Mouse (Mus musculus) embryonic facial prominence, embryonic 11.5 days (tissue): ENCODE data around the gene Rara. TPM values are rescaled to one million over a fixed set of nuclear protein-coding genes. Genes with fewer than 3 reads are reported as not detected.
A peak's percentile ranks its signal among the peaks of the same experiment; 100 is the strongest.

Experiments used
- ATAC-seq: fragments of 200-750 bp; cut with Nextera tagmentation; replicated peaks from 2 replicates; pipeline ENCODE4 v1.8.0; 2017; ENCODE audit warnings: low read depth; ENCODE audit not compliant: insufficient number of reproducible peaks, low FRiP score, low TSS enrichment
- DNase-seq: peaks from one replicate; pipeline ENCODE4 v3.0.0-alpha.2; 2015; ENCODE audit warnings: low spot score
- H3K27ac ChIP-seq: fragments of 300-500 bp; sonication (generic); replicated peaks from 2 replicates; pipeline ENCODE4 v1.5.1; 2014; ENCODE audit warnings: mild to moderate bottlenecking, low read depth, low read length, control low read depth
- H3K27me3 ChIP-seq: fragments of 300-500 bp; sonication (generic); 2 replicates; pipeline ENCODE4 v1.6.1; 2014; ENCODE audit warnings: mild to moderate bottlenecking, low read length, moderate library complexity, mixed read lengths; ENCODE audit not compliant: control insufficient read depth, insufficient read depth
- H3K36me3 ChIP-seq: fragments of 300-500 bp; sonication (generic); replicated peaks from 2 replicates; pipeline ENCODE4 v1.6.1; 2014; ENCODE audit warnings: low read depth, mild to moderate bottlenecking, low read length, moderate library complexity, mixed read lengths; ENCODE audit not compliant: control insufficient read depth, insufficient read depth
- H3K4me1 ChIP-seq: fragments of 300-500 bp; sonication (generic); 2 replicates; pipeline ENCODE4 v1.6.1; 2014; ENCODE audit warnings: low read length, mixed read lengths; ENCODE audit not compliant: control insufficient read depth, insufficient read depth
- H3K4me2 ChIP-seq: fragments of 300-500 bp; sonication (generic); 2 replicates; pipeline ENCODE4 v1.6.1; 2014; ENCODE audit warnings: low read depth, mild to moderate bottlenecking, control low read depth, low read length, moderate library complexity
- H3K4me3 ChIP-seq: fragments of 300-500 bp; sonication (generic); 2 replicates; pipeline ENCODE4 v1.5.1; 2014; ENCODE audit warnings: low read depth, low read length, control low read depth
- H3K9ac ChIP-seq: fragments of 300-500 bp; sonication (generic); replicated peaks from 2 replicates; pipeline ENCODE4 v1.6.1; 2014; ENCODE audit warnings: mild to moderate bottlenecking, control low read depth, low read length
- H3K9me3 ChIP-seq: fragments of 300-500 bp; sonication (generic); replicated peaks from 2 replicates; pipeline ENCODE4 v1.6.1; 2016; ENCODE audit warnings: mild to moderate bottlenecking, low read length, inconsistent platforms, mixed read lengths; ENCODE audit not compliant: control insufficient read depth
- WGBS: fragments of 180-500 bp; shearing (Covaris S2); extraction: QIAGEN DNeasy Blood & Tissue Kit; methylation state at CpG from one replicate; pipeline ENCODE4 v1.1.7; 2014; 5-methylcytosine and 5-hydroxymethylcytosine counted together
- polyA plus RNA-seq: library from polyadenylated mRNA; unstranded; fragments of >200 nt; fragmentation: Nextera tagmentation; extraction: Ambion mirVana; gene quantifications from 2 replicates; pipeline ENCODE4 v1.2.1, GENCODE M21; 2014

Gene Rara
- polyA plus RNA-seq, 1 experiment from 2014 or later: 32.7 TPM

- H3K4me3 ChIP-seq: no peak overlapping the region
- H3K4me1 ChIP-seq: peaks cover 12% of the 10 kb centered on the region
- ATAC-seq (no peak), DNase-seq (no peak)
- no peaks in the 10 kb centered on the region for H3K9me3 ChIP-seq
- no peak overlapping the region for H3K9ac ChIP-seq
- no peak overlapping the region for H3K4me2 ChIP-seq
- no peaks in the 10 kb centered on the region for H3K27me3 ChIP-seq
- no peaks in the 10 kb centered on the region; the same call in 1 of the 2 replicates for H3K36me3 ChIP-seq
- H3K27ac ChIP-seq: no peak overlapping the region
- WGBS: 80% methylated on average over 7 of the region's 7 CpGs
Measured at GRCm38 (mm10) chr11:98905033-98905432, 22.6 kb upstream of the Rara start.

- H3K9me3 ChIP-seq: no peaks in the 10 kb centered on the region
- H3K4me1 ChIP-seq: peaks cover 12% of the 10 kb centered on the region
- ATAC-seq (no peak), DNase-seq (no peak)
- 84% methylated on average over 4 of the region's 4 CpGs for WGBS
- no peak overlapping the region for H3K4me2 ChIP-seq
- H3K27ac ChIP-seq: no peak overlapping the region
- no peaks in the 10 kb centered on the region for H3K27me3 ChIP-seq
- H3K4me3 ChIP-seq: no peak overlapping the region
- H3K36me3 ChIP-seq: peaks cover 2% of the 10 kb centered on the region; the same call in 1 of the 2 replicates
- no peak overlapping the region for H3K9ac ChIP-seq
Measured at GRCm38 (mm10) chr11:98905583-98905982, 22.0 kb upstream of the Rara start.

- Histone ChIP-seq H3K36me3 (peaks cover 4% of the 10 kb centered on the region; the same call in 1 of the 2 replicates), H3K27me3 (no peaks in the 10 kb centered on the region), H3K4me2 (peak overlapping the region; percentile 73), H3K4me1 (peaks cover 12% of the 10 kb centered on the region), H3K9ac (no peak overlapping the region), H3K4me3 (no peak overlapping the region), H3K9me3 (no peaks in the 10 kb centered on the region), H3K27ac (no peak overlapping the region)
- WGBS: 61% methylated on average over 5 of the region's 5 CpGs
- DNase-seq (no peak), ATAC-seq (0 out of 2 replicates have a peak, but pooled peaks have one; percentile 30)
Measured at GRCm38 (mm10) chr11:98907063-98907436, 20.6 kb upstream of the Rara start.

GRCm38 (mm10) chr11:98907437-98908173 is 20.0 kb upstream of the Rara start, which contains the start of gene Cdc6:
Cdc6 (plus strand) TSS chr11:98907801.
- Histone ChIP-seq H3K9me3 (no peaks in the 10 kb centered on the region), H3K9ac (peak within 1 kb of the TSS; percentile 67), H3K4me1 (peaks cover 7% of the 10 kb centered on the region), H3K27me3 (no peaks in the 10 kb centered on the region), H3K27ac (peak within 1 kb of the TSS; percentile 57; the same call in 1 of the 2 replicates), H3K36me3 (peaks cover 4% of the 10 kb centered on the region; the same call in 1 of the 2 replicates), H3K4me3 (peak within 1 kb of the TSS; percentile 58), H3K4me2 (peak within 1 kb of the TSS; percentile 73)
- DNase-seq: peak; percentile 99
- WGBS: under 1% methylated on average over 49 of the region's 49 CpGs
- ATAC-seq: peak; percentile 94

- no peak overlapping the region for H3K9ac ChIP-seq
- H3K36me3 ChIP-seq: peaks cover 7% of the 10 kb centered on the region
- no peak overlapping the region for H3K4me3 ChIP-seq
- WGBS: 60% methylated on average over 6 of the region's 6 CpGs
- DNase-seq: peak; percentile 73
- no peak for ATAC-seq
- H3K27ac ChIP-seq: no peak overlapping the region
- no peaks in the 10 kb centered on the region for H3K27me3 ChIP-seq
- peaks cover 3% of the 10 kb centered on the region; the same call in 1 of the 2 replicates for H3K4me1 ChIP-seq
- H3K9me3 ChIP-seq: no peaks in the 10 kb centered on the region
- peak overlapping the region; percentile 8; the same call in 1 of the 2 replicates for H3K4me2 ChIP-seq
Measured at GRCm38 (mm10) chr11:98909654-98910053, 18.0 kb upstream of the Rara start.

- no peak for DNase-seq
- no peak overlapping the region for H3K4me3 ChIP-seq
- 95% methylated on average over 11 of the region's 11 CpGs for WGBS
- H3K4me2 ChIP-seq: no peak overlapping the region
- H3K27me3 ChIP-seq: no peaks in the 10 kb centered on the region
- no peak overlapping the region for H3K9ac ChIP-seq
- ATAC-seq: no peak
- H3K4me1 ChIP-seq: peaks cover 3% of the 10 kb centered on the region; the same call in 1 of the 2 replicates
- no peak overlapping the region for H3K27ac ChIP-seq
- H3K36me3 ChIP-seq: peaks cover 7% of the 10 kb centered on the region
- no peaks in the 10 kb centered on the region for H3K9me3 ChIP-seq
Measured at GRCm38 (mm10) chr11:98910415-98910814, 17.2 kb upstream of the Rara start.

- ATAC-seq (no peak), DNase-seq (no peak)
- 90% methylated on average over 5 of the region's 5 CpGs for WGBS
- peaks cover 7% of the 10 kb centered on the region for H3K36me3 ChIP-seq
- H3K9ac ChIP-seq: no peak overlapping the region
- no peak overlapping the region for H3K4me2 ChIP-seq
- no peak overlapping the region for H3K4me3 ChIP-seq
- no peaks in the 10 kb centered on the region for H3K27me3 ChIP-seq
- no peak overlapping the region for H3K27ac ChIP-seq
- H3K4me1 ChIP-seq: peaks cover 3% of the 10 kb centered on the region; the same call in 1 of the 2 replicates
- no peaks in the 10 kb centered on the region for H3K9me3 ChIP-seq
Measured at GRCm38 (mm10) chr11:98911498-98911897, 16.1 kb upstream of the Rara start.

- no peak overlapping the region for H3K4me2 ChIP-seq
- H3K27ac ChIP-seq: no peak overlapping the region
- H3K9me3 ChIP-seq: no peaks in the 10 kb centered on the region
- ATAC-seq (no peak), DNase-seq (no peak)
- H3K4me3 ChIP-seq: no peak overlapping the region
- H3K36me3 ChIP-seq: peaks cover 7% of the 10 kb centered on the region
- WGBS: 70% methylated on average over 11 of the region's 11 CpGs
- no peaks in the 10 kb centered on the region for H3K4me1 ChIP-seq
- H3K9ac ChIP-seq: no peak overlapping the region
- H3K27me3 ChIP-seq: no peaks in the 10 kb centered on the region
Measured at GRCm38 (mm10) chr11:98914196-98914595, 13.4 kb upstream of the Rara start.
